Mouse (Mus musculus): ENCODE results near the gene Usp47.

DNA sequence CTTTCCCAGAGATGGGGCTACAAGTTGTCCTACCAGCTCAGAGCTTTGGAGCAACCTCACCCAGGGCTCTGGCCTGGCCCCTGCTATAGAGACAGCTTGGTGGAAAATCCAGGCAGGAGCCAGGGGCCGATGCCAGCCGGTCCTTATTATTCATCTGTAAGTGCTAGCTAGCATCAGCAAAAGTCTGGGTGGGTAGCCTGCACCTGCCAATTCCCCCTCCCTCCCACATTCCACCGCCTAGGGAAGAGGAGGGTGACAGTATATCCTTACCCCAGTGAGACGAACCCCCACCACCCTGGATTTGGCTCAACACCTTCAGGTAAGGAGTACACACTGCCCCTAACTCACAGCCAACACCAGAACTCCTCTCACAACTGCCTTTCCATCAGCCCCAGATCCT is 104.7 kb downstream of the Usp47 start:
- TF ChIP-seq CTCF (IDR thresholded peaks at IDR 0.05; ENCODE audit: borderline replicate concordance, extremely low read depth, insufficient read depth, insufficient read length) = no peak
- TF ChIP-seq POLR2A (IDR thresholded peaks at IDR 0.05; ENCODE audit: borderline replicate concordance, extremely low read depth, insufficient read depth, insufficient read length, poor library complexity, severe bottlenecking) = no peak

Data from brain, embryonic 14.5 days (tissue).